Mouse (Mus musculus): ENCODE results near the gene Txnl4b. TPM values are rescaled to one million over a fixed set of nuclear protein-coding genes. Genes with fewer than 3 reads are reported as not detected.
A peak's percentile ranks its signal among the peaks of the same experiment; 100 is the strongest.

Gene Txnl4b
- polyA plus RNA-seq, 1 experiment from 2014 or later = 18.7 TPM

DNA sequence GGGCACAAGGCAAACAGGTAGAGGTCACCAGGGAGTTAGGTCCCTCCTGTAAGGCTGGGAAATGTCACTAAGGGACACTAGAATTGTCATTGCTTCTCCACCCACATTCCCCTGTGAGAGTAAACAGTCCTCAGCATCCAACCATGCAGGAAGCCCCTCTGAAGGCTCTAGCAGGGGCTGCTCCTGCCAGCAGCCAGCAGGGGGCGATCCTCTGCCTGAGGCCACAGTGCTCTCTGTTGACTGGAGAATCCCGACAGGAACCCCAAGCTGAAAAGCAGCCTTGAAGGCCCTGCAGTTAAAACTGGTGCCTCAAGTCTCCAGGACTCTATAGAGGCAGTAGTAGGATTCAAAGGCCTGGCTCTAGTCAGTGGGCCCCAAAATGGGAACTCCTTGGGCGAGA is 14.0 kb upstream of the Txnl4b start:
- H3K27ac ChIP-seq (replicated peaks in 1 of 2; ENCODE audit: control insufficient read depth in 1 of 2, insufficient read depth in 1 of 2, low read depth in 2 of 2, low read length in 2 of 2) = no peak overlapping the region
- H3K4me1 ChIP-seq (ENCODE audit: control insufficient read depth in 2 of 2, insufficient read depth in 2 of 2, low read length in 2 of 2) = no peaks in the 10 kb centered on the region
- no peak overlapping the region for H3K9ac ChIP-seq (ENCODE audit: low read length)
- no peaks in the 10 kb centered on the region for H3K9me3 ChIP-seq (ENCODE audit: control insufficient read depth, low read length)
- peaks cover 100% of the 10 kb centered on the region for H3K36me3 ChIP-seq (ENCODE audit: control insufficient read depth, insufficient read depth, low read length)
- no peaks in the 10 kb centered on the region for H3K27me3 ChIP-seq (ENCODE audit: control insufficient read depth, insufficient read depth, low read length)
- 37% methylated on average over 3 of the region's 3 CpGs for WGBS
- ATAC-seq (ENCODE audit: insufficient number of reproducible peaks, insufficient read depth, low FRiP score, low read depth) = no peak
- H3K4me3 ChIP-seq (ENCODE audit: control insufficient read depth in 1 of 2, insufficient read depth in 1 of 2, low read depth in 1 of 2, low read length in 2 of 2) = no peak overlapping the region
- no peak overlapping the region for H3K4me2 ChIP-seq (ENCODE audit: low read length)

- Histone ChIP-seq H3K27me3 (ENCODE audit: control insufficient read depth, insufficient read depth, low read length) (no peaks in the 10 kb centered on the region), H3K36me3 (ENCODE audit: control insufficient read depth, insufficient read depth, low read length) (peaks cover 41% of the 10 kb centered on the region), H3K4me2 (ENCODE audit: low read length) (no peak overlapping the region), H3K4me1 (ENCODE audit: control insufficient read depth in 2 of 2, insufficient read depth in 2 of 2, low read length in 2 of 2) (peaks cover 3 to 15% of the 10 kb centered on the region in 2 experiments), H3K4me3 (ENCODE audit: control insufficient read depth in 1 of 2, insufficient read depth in 1 of 2, low read depth in 1 of 2, low read length in 2 of 2) (no peak overlapping the region), H3K9ac (ENCODE audit: low read length) (no peak overlapping the region), H3K27ac (replicated peaks in 1 of 2; ENCODE audit: control insufficient read depth in 1 of 2, insufficient read depth in 1 of 2, low read depth in 2 of 2, low read length in 2 of 2) (no peak overlapping the region), H3K9me3 (ENCODE audit: control insufficient read depth, low read length) (no peaks in the 10 kb centered on the region)
- WGBS = 72% methylated on average over 2 of the region's 2 CpGs
- ATAC-seq (ENCODE audit: insufficient number of reproducible peaks, insufficient read depth, low FRiP score, low read depth) = no peak
These were observed 1.8 kb upstream of the Txnl4b start for GRCm38 (mm10) chr8:109563881-109564280.

DNA sequence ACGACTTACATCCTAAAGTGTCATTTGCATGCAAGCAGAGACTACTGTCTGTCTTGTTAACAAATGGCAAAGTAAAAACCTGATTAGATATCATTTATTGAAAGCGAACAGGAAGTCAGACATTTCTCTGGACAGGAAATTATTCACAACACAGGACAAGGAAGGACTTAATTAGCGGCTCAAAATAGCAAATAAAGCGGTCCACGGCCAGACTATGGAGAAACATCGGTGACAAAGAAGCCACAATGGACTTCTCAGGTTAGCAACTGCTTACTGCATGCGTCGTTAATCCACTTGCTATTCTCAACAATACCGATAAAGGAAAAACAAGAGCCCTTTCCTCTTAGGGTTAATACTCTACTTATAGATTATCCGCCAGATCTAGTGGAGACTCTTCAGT is 926 bp upstream of the Txnl4b start:
- Histone ChIP-seq H3K4me1 (ENCODE audit: control insufficient read depth in 2 of 2, insufficient read depth in 2 of 2, low read length in 2 of 2) (peaks cover 3 to 15% of the 10 kb centered on the region in 2 experiments), H3K36me3 (ENCODE audit: control insufficient read depth, insufficient read depth, low read length) (peaks cover 41% of the 10 kb centered on the region), H3K9me3 (ENCODE audit: control insufficient read depth, low read length) (no peaks in the 10 kb centered on the region), H3K4me3 (ENCODE audit: control insufficient read depth in 1 of 2, insufficient read depth in 1 of 2, low read depth in 1 of 2, low read length in 2 of 2) (peak overlapping the region; percentile 86 to 94), H3K9ac (ENCODE audit: low read length) (peak overlapping the region; percentile 96), H3K27me3 (ENCODE audit: control insufficient read depth, insufficient read depth, low read length) (no peaks in the 10 kb centered on the region), H3K27ac (replicated peaks in 1 of 2; ENCODE audit: control insufficient read depth in 1 of 2, insufficient read depth in 1 of 2, low read depth in 2 of 2, low read length in 2 of 2) (peak overlapping the region; percentile 94 to 95; a peak in 3 of 4 replicates), H3K4me2 (ENCODE audit: low read length) (peak overlapping the region; percentile 81)
- no peak for ATAC-seq (ENCODE audit: insufficient number of reproducible peaks, insufficient read depth, low FRiP score, low read depth)
- 3% methylated on average over 10 of the region's 10 CpGs for WGBS

DNA sequence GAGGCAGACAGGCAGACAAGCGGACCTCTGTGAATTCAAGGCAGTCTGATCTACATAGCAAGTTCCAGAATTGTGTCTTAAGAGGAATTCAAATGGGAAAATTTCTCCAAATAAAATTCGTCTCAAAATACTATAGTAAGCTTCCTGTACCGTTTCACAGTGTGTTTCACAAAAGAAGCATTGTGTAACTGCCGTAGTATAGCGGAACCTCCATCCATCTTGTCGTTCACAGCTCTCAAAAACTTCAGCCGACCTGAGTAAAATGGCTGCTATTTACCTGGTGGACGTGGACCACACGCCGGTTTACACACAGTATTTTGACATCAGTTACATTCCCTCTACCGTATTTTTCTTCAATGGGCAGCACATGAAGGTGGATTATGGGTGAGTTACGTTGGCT is 5.4 kb downstream of the Txnl4b start:
- H3K36me3 ChIP-seq (ENCODE audit: control insufficient read depth, insufficient read depth, low read length) = peaks cover 42% of the 10 kb centered on the region
- WGBS = 86% methylated on average over 12 of the region's 12 CpGs
- H3K4me2 ChIP-seq (ENCODE audit: low read length) = no peak overlapping the region
- H3K9ac ChIP-seq (ENCODE audit: low read length) = no peak overlapping the region
- peaks cover 3% of the 10 kb centered on the region in 2 experiments; a peak in 3 of 4 replicates for H3K4me1 ChIP-seq (ENCODE audit: control insufficient read depth in 2 of 2, insufficient read depth in 2 of 2, low read length in 2 of 2)
- H3K4me3 ChIP-seq (ENCODE audit: control insufficient read depth in 1 of 2, insufficient read depth in 1 of 2, low read depth in 1 of 2, low read length in 2 of 2) = no peak overlapping the region
- H3K9me3 ChIP-seq (ENCODE audit: control insufficient read depth, low read length) = no peaks in the 10 kb centered on the region
- no peaks in the 10 kb centered on the region for H3K27me3 ChIP-seq (ENCODE audit: control insufficient read depth, insufficient read depth, low read length)
- no peak overlapping the region for H3K27ac ChIP-seq (replicated peaks in 1 of 2; ENCODE audit: control insufficient read depth in 1 of 2, insufficient read depth in 1 of 2, low read depth in 2 of 2, low read length in 2 of 2)
- no peak for ATAC-seq (ENCODE audit: insufficient number of reproducible peaks, insufficient read depth, low FRiP score, low read depth)

DNA sequence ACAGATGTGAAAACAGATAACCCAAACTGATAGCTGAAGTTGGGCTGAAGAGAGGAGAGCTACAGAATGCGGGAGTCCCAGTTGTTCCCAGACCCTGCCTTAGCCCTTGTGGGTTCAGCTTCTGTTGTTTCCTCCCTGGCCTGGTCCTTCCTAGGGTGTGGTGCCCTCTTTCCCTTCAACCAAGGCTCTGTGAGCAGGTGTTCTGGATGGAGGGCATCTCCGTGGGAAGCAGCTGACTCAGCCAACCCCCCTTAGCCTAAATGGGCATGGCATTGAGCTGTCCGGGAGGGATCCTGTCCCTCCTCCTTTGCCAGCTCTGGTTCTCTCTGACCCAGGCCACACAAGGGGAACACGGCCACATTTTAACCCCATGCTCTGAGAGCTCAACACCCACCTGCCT is 10.6 kb downstream of the Txnl4b start:
- WGBS = 77% methylated on average over 4 of the region's 4 CpGs
- no peak overlapping the region for H3K9ac ChIP-seq (ENCODE audit: low read length)

GRCm38 (mm10) chr8:109578900-109579301 is 13.2 kb downstream of the Txnl4b start, which contains the start of gene Hp:
TSS of gene Hp (minus strand) at chr8:109579172.
- Histone ChIP-seq H3K4me3 (ENCODE audit: control insufficient read depth in 1 of 2, insufficient read depth in 1 of 2, low read depth in 1 of 2, low read length in 2 of 2) (no peak within 1 kb of the TSS), H3K4me1 (ENCODE audit: control insufficient read depth in 2 of 2, insufficient read depth in 2 of 2, low read length in 2 of 2) (no peaks in the 10 kb centered on the region), H3K36me3 (ENCODE audit: control insufficient read depth, insufficient read depth, low read length) (no peaks in the 10 kb centered on the region), H3K27me3 (ENCODE audit: control insufficient read depth, insufficient read depth, low read length) (no peaks in the 10 kb centered on the region), H3K27ac (replicated peaks in 1 of 2; ENCODE audit: control insufficient read depth in 1 of 2, insufficient read depth in 1 of 2, low read depth in 2 of 2, low read length in 2 of 2) (no peak within 1 kb of the TSS), H3K9ac (ENCODE audit: low read length) (no peak within 1 kb of the TSS), H3K4me2 (ENCODE audit: low read length) (no peak within 1 kb of the TSS), H3K9me3 (ENCODE audit: control insufficient read depth, low read length) (peaks cover 3% of the 10 kb centered on the region; the same call in 1 of the 2 replicates)
- WGBS = 70% methylated on average over 8 of the region's 8 CpGs
- no peak for ATAC-seq (ENCODE audit: insufficient number of reproducible peaks, insufficient read depth, low FRiP score, low read depth)

More for the DNA sequence above, 10.6 kb downstream of the Txnl4b start:
- Histone ChIP-seq H3K4me3 (ENCODE audit: control insufficient read depth in 1 of 2, insufficient read depth in 1 of 2, low read depth in 1 of 2, low read length in 2 of 2) (no peak overlapping the region), H3K27ac (replicated peaks in 1 of 2; ENCODE audit: control insufficient read depth in 1 of 2, insufficient read depth in 1 of 2, low read depth in 2 of 2, low read length in 2 of 2) (no peak overlapping the region), H3K9me3 (ENCODE audit: control insufficient read depth, low read length) (no peaks in the 10 kb centered on the region), H3K4me1 (ENCODE audit: control insufficient read depth in 2 of 2, insufficient read depth in 2 of 2, low read length in 2 of 2) (no peaks in the 10 kb centered on the region; a peak in 1 of 4 replicates), H3K27me3 (ENCODE audit: control insufficient read depth, insufficient read depth, low read length) (no peaks in the 10 kb centered on the region), H3K36me3 (ENCODE audit: control insufficient read depth, insufficient read depth, low read length) (peaks cover 16% of the 10 kb centered on the region), H3K4me2 (ENCODE audit: low read length) (no peak overlapping the region)
- ATAC-seq (ENCODE audit: insufficient number of reproducible peaks, insufficient read depth, low FRiP score, low read depth) = no peak

DNA sequence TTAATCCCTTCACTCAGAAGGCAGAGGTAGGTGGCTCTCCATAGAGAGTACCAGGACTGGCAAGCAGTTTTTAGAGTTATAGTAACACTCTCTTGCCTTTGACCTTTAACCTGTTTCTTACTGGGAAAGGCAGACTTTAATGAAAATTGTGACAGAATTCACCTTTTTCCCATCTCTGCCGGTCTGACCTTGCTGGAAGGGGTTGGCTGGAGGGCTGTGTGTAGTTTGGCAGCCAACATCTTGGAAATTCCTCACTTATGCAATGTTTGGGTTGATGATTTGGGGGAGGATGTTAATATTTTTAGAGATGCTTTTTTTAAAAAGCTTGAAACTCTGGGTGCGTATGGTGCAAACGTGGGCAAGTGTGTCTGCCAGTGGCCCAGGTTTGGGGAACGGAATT is 18.6 kb downstream of the Txnl4b start:
- Histone ChIP-seq H3K4me2 (ENCODE audit: low read length) (no peak overlapping the region), H3K27ac (replicated peaks in 1 of 2; ENCODE audit: control insufficient read depth in 1 of 2, insufficient read depth in 1 of 2, low read depth in 2 of 2, low read length in 2 of 2) (no peak overlapping the region), H3K9ac (ENCODE audit: low read length) (no peak overlapping the region), H3K9me3 (ENCODE audit: control insufficient read depth, low read length) (peaks cover 8% of the 10 kb centered on the region; the same call in 1 of the 2 replicates), H3K4me3 (ENCODE audit: control insufficient read depth in 1 of 2, insufficient read depth in 1 of 2, low read depth in 1 of 2, low read length in 2 of 2) (no peak overlapping the region), H3K27me3 (ENCODE audit: control insufficient read depth, insufficient read depth, low read length) (no peaks in the 10 kb centered on the region), H3K4me1 (ENCODE audit: control insufficient read depth in 2 of 2, insufficient read depth in 2 of 2, low read length in 2 of 2) (no peaks in the 10 kb centered on the region; a peak in 1 of 4 replicates), H3K36me3 (ENCODE audit: control insufficient read depth, insufficient read depth, low read length) (no peaks in the 10 kb centered on the region)
- no peak for ATAC-seq (ENCODE audit: insufficient number of reproducible peaks, insufficient read depth, low FRiP score, low read depth)
- 76% methylated on average over 4 of the region's 4 CpGs for WGBS

GRCm38 (mm10) chr8:109584830-109585229 is 19.1 kb downstream of the Txnl4b start:
- Histone ChIP-seq H3K9ac (ENCODE audit: low read length) (no peak overlapping the region), H3K4me3 (ENCODE audit: control insufficient read depth in 1 of 2, insufficient read depth in 1 of 2, low read depth in 1 of 2, low read length in 2 of 2) (no peak overlapping the region), H3K9me3 (ENCODE audit: control insufficient read depth, low read length) (peaks cover 8% of the 10 kb centered on the region; the same call in 1 of the 2 replicates), H3K27me3 (ENCODE audit: control insufficient read depth, insufficient read depth, low read length) (no peaks in the 10 kb centered on the region), H3K27ac (replicated peaks in 1 of 2; ENCODE audit: control insufficient read depth in 1 of 2, insufficient read depth in 1 of 2, low read depth in 2 of 2, low read length in 2 of 2) (no peak overlapping the region), H3K36me3 (ENCODE audit: control insufficient read depth, insufficient read depth, low read length) (no peaks in the 10 kb centered on the region), H3K4me2 (ENCODE audit: low read length) (no peak overlapping the region), H3K4me1 (ENCODE audit: control insufficient read depth in 2 of 2, insufficient read depth in 2 of 2, low read length in 2 of 2) (no peaks in the 10 kb centered on the region; a peak in 1 of 4 replicates)
- ATAC-seq (ENCODE audit: insufficient number of reproducible peaks, insufficient read depth, low FRiP score, low read depth) = no peak
- WGBS = 76% methylated on average over 3 of the region's 3 CpGs
